In genomic region chrX:12587958-12588355, GRCm38 (mm10) we compare ENCODE assay signal across 8 mouse cellular contexts. TPM values are rescaled to one million over a fixed set of nuclear protein-coding genes. Genes with fewer than 3 reads are reported as not detected.
DNase-seq lines count a peak whose midpoint lies in the region; ATAC-seq and TF ChIP-seq lines count a peak whose summit lies in the region.

No protein-coding gene starts in this region.

- 13% methylated on average over 15 of the region's 18 CpGs for WGBS in hindbrain, embryonic 14.5 days
- WGBS in midbrain, embryonic 12.5 days: 21% methylated on average over 18 of the region's 18 CpGs

- no peak; the same call in 1 of the 2 replicates for TF ChIP-seq CTCF in layer of hippocampus, adult 2 months (conservative IDR thresholded peaks at IDR 0.05)
- no peak for TF ChIP-seq CTCF in bone marrow macrophage, adult 2 months (IDR thresholded peaks at IDR 0.05; ENCODE audit: low read depth, low read length)

- no peak; the same call in 1 of the 2 replicates for ATAC-seq in hindbrain, embryonic 14.5 days (ENCODE audit: low FRiP score)
- ATAC-seq in midbrain, embryonic 12.5 days (ENCODE audit: low FRiP score, low read depth): peak; percentile 48; the same call in 1 of the 2 replicates

- H3K9ac ChIP-seq in hindbrain, embryonic 14.5 days: peak overlapping the region; percentile 79
- peak overlapping the region; percentile 80 for H3K9ac ChIP-seq in midbrain, embryonic 12.5 days (replicated peaks)

- peak overlapping the region; percentile 79 for H3K4me3 ChIP-seq in layer of hippocampus, adult 2 months
- peak overlapping the region; percentile 79 for H3K4me3 ChIP-seq in bone marrow macrophage, adult 2 months (ENCODE audit: insufficient read depth, low read length)
- H3K4me3 ChIP-seq in hindbrain, embryonic 14.5 days (replicated peaks; ENCODE audit: low read length): peak overlapping the region; percentile 75
- H3K4me3 ChIP-seq in midbrain, embryonic 12.5 days: peak overlapping the region; percentile 70

- no peak for TF ChIP-seq POLR2A in bone marrow macrophage, adult 2 months (IDR thresholded peaks at IDR 0.05; ENCODE audit: borderline replicate concordance, low read depth, low read length)

- H3K4me1 ChIP-seq in bone marrow macrophage, adult 2 months (ENCODE audit: control insufficient read depth, insufficient read depth, low read length): peaks cover 27% of the 10 kb centered on the region
- H3K4me1 ChIP-seq in hindbrain, embryonic 14.5 days (replicated peaks; ENCODE audit: control insufficient read depth, insufficient read depth, low read length): 0 out of 2 replicates have a peak, but pooled peaks cover 4% of the 10 kb centered on the region
- peaks cover 8% of the 10 kb centered on the region; the same call in 1 of the 2 replicates for H3K4me1 ChIP-seq in midbrain, embryonic 12.5 days

- no peaks in the 10 kb centered on the region for H3K36me3 ChIP-seq in hindbrain, embryonic 14.5 days (replicated peaks; ENCODE audit: control insufficient read depth, insufficient read depth)
- no peaks in the 10 kb centered on the region for H3K36me3 ChIP-seq in midbrain, embryonic 12.5 days

- peak overlapping the region; percentile 91 for H3K27ac ChIP-seq in layer of hippocampus, adult 2 months
- peak overlapping the region; percentile 74 for H3K27ac ChIP-seq in bone marrow macrophage, adult 2 months (ENCODE audit: insufficient read depth, low read depth, low read length)
- H3K27ac ChIP-seq in hindbrain, embryonic 14.5 days: peak overlapping the region; percentile 91
- H3K27ac ChIP-seq in midbrain, embryonic 12.5 days (replicated peaks): peak overlapping the region; percentile 86

- peak in 1 of 2 experiments; percentile 10 for DNase-seq in layer of hippocampus, adult 2 months (ENCODE audit: low spot score in 2 of 2)
- DNase-seq in layer of hippocampus, postnatal 10 days (ENCODE audit: low spot score in 2 of 2): no peak
- DNase-seq in hindbrain, embryonic 14.5 days (ENCODE audit: low spot score): no peak
- no peak for DNase-seq in cerebellum, adult 8-10 months
- no peak for DNase-seq in c-Kit-positive CD71-positive TER-119-positive erythroid progenitor cells, embryonic 14.5 days (ENCODE audit: low spot score)
- no peak for DNase-seq in frontal cortex, postnatal 10 days (ENCODE audit: low spot score in 2 of 2)

- no peaks in the 10 kb centered on the region for H3K9me3 ChIP-seq in hindbrain, embryonic 14.5 days (ENCODE audit: control insufficient read depth, low read length)
- no peaks in the 10 kb centered on the region for H3K9me3 ChIP-seq in midbrain, embryonic 12.5 days

- H3K27me3 ChIP-seq in hindbrain, embryonic 14.5 days (ENCODE audit: control insufficient read depth, insufficient read depth, low read length): no peaks in the 10 kb centered on the region
- H3K27me3 ChIP-seq in midbrain, embryonic 12.5 days: no peaks in the 10 kb centered on the region; the same call in 1 of the 2 replicates

- H3K4me2 ChIP-seq in hindbrain, embryonic 14.5 days (replicated peaks): peak overlapping the region; percentile 52
- peak overlapping the region; percentile 50 for H3K4me2 ChIP-seq in midbrain, embryonic 12.5 days (replicated peaks)

RNA-seq across cellular contexts. Expression of gene Atp6ap2, which starts 0.4 kb away (rescaled TPM):
- 100 to 1,000 TPM; 185 to 189 TPM for total RNA-seq in layer of hippocampus, adult 2 months (2021)
- total RNA-seq in layer of hippocampus, postnatal 10 days (2021): 100 to 1,000 TPM; 190 to 210 TPM
- 172 and 176 TPM in 2 replicates for polyA plus RNA-seq in bone marrow macrophage, adult 2 months (2012; ENCODE audit: insufficient read depth, insufficient read length, missing spikeins)
- 218 and 240 TPM in 2 replicates for polyA plus RNA-seq in hindbrain, embryonic 14.5 days (2014; fragmentation: Nextera tagmentation; extraction: Ambion mirVana)
- 102 and 105 TPM in 2 replicates for polyA plus RNA-seq in midbrain, embryonic 12.5 days (2016; fragmentation: Nextera tagmentation; extraction: Ambion mirVana)
